Mouse (Mus musculus): ENCODE results near the gene Acta1.

DNA sequence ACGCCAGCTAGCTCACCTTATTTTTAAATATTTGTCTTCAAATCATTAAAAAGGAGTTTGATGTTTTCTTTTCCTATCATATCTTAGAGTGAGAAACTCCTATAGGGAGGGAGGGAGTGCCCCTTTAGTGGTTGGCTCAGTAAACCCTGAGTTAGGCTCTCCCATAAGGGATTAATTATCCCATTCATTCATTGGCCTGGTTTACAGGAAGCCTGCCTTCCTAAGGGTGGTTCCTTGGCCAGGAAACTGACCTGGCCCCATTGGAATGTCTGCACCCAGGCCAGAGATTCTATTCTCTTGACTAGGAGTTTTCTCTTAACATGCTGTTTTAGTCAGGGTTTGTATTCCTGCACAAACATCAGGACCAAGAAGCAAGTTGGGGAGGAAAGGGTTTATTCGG, 6.6 kb downstream of the Acta1 start:
- no peak for TF ChIP-seq CTCF (IDR thresholded peaks at IDR 0.05; ENCODE audit: low read depth)
- TF ChIP-seq EP300 (IDR thresholded peaks at IDR 0.05; ENCODE audit: low read depth): no peak

All from heart, postnatal 0 days (tissue).